Mouse (Mus musculus): ENCODE results near the gene Ccdc184.

Gene Ccdc184

DNA sequence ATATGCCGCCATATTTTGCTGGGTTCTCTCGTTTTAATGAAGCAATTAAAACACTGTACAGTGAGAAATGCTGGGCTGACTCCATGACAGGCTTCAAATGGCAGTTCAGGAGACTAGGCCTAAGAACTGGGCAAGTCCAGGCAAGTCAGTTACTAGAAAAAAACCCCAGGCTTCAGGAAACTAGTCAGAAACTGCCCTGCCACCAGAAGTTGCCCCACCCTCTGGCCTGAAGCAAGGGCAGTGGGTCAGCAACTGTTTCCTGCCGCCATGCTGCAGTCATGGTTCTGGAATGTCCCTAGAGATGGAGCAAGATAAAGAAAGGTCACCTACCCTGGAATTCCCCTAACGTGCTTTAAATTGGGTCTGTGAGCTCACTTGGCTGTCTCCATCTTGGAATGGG is 11.0 kb upstream of the Ccdc184 start:
- peak in 1 of 2 experiments; percentile 7 for DNase-seq

DNA sequence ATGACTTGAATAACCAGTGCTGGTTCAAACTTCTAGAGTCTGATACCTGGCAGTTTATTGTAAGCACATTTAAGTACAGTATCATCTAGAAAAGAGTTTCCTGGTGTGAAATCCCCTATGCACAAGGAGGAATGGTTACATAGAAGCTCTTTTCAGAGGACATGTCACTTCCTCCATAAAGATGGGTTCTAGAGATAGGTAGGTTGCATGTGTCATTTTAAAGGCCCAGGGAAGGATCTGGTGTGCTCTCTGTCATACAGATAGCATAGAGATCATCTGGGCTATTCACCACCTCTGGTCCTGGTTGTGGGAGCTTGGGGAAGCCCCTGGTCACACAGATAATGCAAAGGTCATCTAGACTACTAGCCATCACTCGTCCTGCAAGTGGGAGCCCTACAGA is 9.7 kb upstream of the Ccdc184 start:
- DNase-seq: no peak

DNA sequence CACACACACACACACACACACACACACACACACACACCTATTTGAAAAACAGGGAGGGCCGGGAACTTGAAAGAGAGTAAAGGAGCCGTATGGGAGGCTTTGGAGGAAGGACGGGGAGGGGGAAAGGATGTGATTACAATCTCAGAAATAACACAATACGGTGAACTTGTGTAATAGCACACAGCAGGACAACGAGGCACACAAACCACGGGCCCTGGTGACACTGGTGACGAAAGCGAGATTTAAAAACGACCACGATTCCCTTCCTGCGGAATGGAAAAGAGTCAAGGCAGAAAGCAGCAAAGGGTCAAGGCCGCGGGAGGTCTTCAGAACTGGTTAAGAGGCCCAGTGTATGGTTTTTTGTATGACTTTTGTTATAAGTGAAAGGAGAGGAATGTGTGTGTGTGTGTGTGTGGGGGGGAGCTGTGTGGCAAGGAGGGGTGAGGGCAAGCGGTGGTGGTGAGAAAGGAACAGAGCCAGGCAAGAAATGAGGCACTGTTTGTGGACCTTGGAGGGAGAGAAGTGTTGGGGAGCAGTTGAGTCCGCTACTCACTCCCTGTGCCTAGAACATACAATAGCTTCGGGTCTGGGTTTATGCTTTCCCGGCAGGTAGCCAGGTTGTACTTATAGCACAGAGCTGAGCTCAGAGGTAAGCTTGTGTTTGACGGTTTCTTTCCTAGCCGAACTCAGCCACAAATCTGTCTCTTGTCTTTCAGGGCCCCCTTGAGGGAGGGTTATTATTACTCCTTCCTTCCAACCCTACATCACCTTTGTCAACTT is 5.7 kb upstream of the Ccdc184 start:
- DNase-seq: peak in 1 of 2 experiments; percentile 14

DNA sequence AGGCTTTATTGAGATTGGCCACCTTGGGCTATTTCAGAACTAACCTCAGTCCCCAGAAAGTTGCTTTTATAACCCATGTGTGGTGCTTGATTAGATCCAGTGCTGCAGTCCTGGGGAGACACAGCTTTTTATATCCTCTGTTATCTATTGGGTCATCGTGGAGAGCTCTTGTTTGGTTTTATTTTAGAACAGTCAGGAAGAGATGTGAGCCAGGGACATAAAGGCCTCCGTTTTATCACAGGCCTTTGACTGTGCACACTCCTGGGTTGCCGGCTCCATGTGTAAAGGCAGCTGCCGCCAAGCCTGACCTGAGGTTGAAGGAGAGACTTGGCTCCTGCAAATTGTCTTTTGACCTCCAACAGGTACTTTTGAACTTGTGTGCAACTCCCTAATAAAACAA is 4.4 kb upstream of the Ccdc184 start:
- DNase-seq: no peak

DNA sequence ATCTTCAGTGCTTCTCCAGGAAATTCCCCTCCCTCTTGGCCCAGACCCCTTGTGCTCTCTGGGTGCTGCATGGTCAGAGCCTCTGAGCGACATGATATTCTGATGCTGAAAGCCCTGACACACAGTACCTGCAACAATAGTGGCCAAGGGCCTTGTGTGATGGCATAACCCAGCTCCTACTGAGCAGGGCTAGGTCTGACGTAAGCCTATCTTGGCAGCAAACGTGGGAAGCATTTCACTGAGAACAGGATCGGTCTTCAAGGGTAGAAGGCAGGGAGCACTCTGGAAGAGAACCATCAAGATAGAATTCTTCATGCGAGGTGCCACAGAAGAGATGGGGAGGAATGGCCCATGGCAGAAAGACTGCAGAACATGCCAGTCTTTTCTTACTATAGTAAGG is 1.4 kb upstream of the Ccdc184 start, which contains the start of gene Asb8:
Gene Asb8 (minus strand): TSS at position 101 of the 400 bp plus-strand sequence.
- DNase-seq: no peak

DNA sequence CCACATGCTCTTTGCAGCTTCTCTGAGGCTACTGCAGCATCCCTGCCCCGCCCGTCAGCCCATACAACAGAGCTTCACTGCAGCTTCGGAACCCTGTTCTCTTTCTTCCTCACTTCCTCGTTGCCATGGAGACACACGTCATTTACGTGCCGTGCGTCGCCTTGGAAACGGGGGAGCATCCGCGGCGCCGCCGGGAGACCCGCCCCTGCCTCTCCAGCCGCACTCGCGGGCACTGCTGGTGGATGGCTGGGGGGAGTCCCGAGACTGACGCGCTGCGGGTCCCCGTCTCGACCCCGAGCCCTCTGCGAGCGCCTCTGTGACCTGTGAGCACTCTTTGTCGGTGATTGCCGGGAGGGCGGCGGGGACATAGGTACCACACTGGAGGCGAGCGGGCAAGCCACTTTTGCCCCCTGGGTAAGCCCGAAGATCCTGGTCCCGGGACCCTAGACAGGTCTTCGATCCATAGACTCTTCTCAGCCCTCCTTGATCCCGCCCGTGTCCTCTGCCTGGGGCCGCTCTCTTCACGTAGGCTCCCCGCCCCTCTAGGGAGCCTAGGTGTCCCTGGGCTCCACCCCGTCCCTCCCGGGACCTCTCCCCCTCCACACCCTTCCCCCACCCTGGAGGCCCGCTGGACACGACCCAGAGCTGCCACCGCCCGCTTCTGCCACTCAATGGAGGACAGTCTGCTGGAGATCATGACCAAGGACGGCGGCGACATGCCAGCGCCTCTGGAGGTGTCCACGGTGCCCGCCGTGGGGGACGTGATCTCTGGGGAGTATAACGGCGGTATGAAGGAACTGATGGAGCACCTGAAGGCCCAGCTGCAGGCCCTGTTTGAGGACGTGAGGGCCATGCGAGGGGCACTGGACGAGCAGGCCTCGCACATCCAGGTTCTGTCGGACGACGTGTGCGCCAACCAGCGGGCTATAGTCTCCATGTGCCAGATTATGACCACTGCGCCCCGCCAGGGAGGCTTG is 975 bp downstream of the Ccdc184 start:
- peak; percentile 45 to 62 for DNase-seq

DNA sequence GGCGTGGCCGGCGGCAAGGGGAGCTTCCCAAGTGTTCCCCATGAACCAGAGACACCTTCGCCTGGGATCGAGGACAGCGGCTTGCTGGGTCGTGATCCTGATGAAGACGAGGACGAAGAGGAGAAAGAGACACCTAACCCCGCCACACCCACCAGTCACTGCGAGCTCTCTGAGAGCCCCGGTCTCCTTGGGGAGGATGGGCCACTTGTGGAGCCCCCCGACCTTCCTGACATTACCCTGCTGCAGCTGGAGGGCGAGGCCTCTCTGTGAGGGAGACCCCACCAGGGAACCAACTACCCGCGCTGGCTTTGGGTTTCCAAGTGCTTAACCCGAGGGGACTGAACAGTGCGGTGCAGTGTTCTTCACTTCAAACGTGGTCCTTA is 1.7 kb downstream of the Ccdc184 start:
- DNase-seq: no peak

DNA sequence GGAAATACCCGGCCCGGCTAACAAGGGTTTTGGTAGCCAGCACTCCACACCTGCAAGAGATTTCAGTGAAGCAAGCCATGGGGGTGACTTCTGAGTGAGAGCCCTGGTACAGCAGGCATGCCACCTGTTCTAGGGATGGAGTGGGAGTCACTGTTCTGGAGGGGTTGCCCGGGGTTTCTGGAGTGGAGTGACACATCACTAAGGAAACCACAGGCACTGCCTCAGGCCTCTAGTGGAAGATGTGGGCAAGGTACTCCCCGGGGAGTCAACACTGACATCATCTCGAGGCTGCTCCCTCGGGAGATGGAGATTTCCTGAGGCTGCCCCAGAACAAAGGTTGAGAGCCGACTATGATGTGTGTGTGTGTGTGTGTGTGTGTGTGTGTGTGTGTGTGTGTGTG is 3.4 kb downstream of the Ccdc184 start:
- no peak for DNase-seq

DNA sequence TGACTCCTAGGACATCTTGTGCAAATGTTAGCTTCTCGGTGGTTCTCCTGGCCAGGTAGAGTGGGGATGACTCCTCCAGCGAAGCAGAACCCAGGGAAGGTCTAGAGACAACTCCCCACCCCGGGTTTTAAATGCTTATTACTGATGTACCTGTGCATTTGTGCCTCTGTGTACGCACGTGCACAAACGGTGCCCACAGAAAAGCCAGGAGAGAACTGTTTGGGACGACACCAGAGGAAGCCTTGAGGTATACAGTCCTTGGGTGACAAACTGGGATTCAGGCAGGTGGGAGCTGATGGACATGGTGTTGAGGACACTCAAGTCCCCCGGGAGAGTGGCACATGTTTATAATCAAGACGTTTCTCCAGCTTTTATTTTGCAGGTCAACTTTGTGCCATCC is 4.0 kb downstream of the Ccdc184 start:
- DNase-seq: no peak

DNA sequence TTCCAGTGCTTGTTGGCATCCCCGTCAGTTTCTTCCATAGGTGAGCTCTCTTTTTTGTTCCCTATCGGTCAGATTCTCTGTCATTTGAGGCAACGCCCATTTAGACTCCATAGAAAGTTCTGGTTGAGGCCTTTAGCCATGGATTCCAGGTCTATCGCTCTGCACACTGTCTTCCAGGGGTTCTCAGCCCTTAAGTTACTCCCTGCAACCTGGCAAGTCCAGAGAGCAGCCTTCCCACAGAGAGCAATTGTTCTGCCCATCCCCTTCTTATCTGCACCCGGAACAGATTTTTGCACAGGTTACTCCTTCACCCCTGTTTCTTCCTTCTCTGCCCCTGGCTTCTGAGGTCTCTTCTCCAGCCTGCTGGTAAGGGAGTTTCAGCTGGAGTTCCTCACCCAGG is 5.2 kb downstream of the Ccdc184 start:
- DNase-seq: no peak

DNA sequence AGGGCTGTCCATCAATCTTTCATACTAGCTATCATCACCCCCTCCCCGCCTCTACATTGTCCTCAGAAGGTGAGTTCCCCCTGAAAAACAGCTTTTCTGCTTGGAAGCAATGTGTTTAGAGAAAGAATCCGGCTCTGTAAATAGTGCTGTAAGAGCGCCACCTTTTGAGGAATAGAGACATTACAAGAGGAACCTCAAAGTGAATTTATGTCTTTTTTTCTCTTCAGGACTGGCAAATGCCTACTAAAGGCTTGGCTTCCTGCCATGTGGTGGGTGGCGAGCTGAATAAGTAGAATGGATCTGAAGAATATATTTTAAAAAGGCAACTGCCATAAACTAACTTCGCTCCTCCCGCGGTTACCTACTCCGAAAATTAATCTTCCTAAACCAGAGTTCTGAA is 6.9 kb downstream of the Ccdc184 start:
- DNase-seq: peak in 1 of 2 experiments; percentile 10

DNA sequence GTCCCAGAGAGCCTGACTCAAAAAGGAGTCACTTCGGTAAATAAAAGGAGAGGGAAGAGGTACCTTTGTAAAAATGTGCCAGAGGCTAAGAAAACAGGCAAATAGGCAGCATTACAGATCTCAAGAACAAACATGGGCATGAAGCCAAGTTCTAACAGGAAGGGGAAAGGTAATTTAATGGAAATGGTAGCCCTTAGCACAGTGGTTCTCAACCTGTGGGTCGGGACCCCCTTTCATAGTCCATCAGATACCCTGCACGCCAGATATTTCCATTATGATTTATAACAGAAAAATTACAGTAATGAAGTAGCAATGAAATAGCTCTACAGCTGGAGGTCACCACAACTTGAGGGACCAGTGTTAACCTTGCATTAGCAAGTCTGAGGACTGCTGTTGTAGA is 10.4 kb downstream of the Ccdc184 start:
- no peak for DNase-seq

DNA sequence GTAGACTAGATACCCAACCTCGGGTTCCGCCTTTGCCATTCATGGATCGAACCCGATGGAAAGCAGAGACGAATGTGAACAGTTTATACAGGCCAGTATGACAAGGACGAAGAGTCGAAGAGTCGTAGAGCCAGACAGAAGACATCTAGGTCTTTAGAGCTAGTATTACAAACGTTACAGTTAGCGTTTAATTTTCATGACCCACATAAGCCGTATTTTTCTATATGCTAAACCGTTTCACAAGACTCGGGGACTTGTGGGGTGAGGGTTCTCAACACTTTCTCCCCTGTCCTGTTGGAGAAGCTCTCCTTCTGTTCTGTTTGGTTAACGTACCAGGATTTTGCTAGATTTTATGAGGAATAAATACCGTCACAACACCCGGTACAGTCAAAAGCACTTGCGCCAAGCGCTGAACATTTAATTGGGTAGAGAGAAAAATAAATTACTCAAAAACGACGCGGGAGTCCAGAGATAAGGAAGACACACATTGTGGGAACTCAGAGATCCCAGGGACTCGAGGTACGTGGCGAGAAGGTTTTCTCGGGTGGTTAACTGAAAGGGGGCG is 13.7 kb downstream of the Ccdc184 start:
- no peak for DNase-seq

DNA sequence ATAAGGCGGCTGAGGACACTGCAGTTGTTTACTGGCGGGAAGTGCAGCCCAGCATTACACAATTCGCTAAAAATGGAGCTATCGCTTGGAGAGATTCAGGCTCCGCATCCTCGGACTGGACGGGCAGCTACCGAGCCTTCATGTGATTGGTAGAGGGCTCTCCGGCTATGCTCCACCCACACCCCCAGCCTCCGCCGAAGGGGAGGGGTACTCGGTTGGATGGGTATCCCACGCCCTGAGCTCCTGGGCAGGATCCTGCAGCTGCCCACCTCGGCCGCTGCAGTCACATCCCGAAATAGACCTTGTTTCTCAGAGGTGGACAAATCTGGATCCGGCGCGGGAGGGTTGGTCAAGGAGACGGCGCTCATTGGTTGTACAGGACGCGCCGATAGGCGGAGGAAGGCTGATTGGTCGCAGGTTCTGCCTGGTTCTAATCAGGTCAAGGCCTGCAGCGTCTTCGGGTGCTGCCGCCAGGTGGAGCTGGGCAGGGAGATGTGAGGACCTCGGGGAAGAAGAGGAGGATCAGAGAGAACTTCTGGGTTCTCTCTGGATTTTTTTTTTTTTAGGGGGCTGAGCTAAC is 14.3 kb downstream of the Ccdc184 start:
- DNase-seq: peak; percentile 93 to 95

DNA sequence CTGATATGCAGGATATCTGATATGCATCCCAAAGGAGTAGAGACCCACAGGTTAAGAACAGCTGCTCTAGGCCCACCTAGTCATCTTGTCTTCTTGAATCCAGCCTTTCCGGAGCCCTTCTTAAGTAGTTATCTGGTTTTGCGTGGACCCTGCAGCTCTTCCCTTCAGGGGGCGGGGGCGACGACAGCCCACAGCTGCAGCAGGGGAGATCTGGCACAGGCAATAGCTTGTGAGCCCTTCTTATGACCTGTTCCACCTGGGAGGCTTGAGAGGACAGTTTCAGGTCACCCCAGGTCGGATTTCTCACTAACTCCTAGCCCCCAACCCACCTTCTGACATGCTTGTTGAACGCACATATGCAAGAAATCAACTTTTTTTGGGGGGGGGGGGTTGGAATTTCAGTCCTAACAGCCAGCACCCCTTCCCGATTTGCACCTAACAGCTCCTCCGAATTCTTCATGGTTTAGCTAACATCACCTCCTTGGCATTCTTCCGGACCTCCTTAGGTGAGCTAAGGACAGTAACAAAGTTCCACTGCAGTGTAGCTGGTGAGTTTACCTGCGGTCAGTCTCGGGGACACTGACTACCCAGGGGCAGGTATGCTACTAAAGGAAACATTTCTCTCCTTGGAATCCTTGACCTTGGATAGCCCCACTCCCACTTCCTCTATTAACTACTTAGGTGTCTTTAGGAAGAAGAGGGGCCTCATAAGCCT is 15.1 kb downstream of the Ccdc184 start:
- DNase-seq: no peak

DNA sequence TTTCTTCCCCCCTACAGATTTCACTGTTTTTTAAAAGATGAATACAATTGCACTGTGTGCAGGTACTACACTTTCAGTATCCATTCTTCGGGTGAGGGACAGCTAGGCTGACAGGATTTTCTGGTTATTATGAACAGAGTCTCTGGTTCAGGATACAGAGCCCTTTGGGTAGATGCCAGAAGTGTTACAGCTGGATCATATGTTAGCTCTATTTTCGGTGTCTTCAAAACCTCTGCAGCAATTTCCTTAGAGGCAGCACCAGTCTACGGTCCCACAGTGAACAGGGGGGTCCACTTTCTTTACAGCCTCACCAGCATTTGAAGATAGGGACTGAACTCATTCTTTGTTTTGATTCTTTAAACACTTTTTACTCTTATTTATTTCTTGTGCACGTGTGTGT is 17.5 kb downstream of the Ccdc184 start:
- DNase-seq: no peak

DNA sequence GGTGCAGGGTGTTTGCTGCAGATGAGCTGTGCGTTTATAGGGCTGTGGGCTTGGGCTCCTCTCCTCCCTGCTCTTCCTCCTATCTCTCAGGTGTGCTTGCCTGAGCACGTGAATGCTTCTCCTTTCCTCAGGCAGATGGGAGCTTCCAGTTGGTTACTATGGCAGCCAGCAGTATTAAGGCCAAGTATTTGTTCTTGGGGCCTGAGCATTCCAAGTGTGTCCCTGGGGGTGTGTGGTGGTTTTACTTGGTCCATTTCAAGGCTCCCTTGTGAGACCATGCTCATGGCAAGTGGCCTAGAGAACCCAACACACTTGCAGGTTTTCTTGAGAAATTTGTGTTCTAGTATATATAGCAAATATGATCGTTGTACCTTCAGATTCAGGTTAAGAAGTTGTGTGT is 28.5 kb downstream of the Ccdc184 start, which contains the start of gene Olfr288:
Gene Olfr288 (minus strand): TSS at position 101 of the 400 bp plus-strand sequence.
- no peak for DNase-seq

DNA sequence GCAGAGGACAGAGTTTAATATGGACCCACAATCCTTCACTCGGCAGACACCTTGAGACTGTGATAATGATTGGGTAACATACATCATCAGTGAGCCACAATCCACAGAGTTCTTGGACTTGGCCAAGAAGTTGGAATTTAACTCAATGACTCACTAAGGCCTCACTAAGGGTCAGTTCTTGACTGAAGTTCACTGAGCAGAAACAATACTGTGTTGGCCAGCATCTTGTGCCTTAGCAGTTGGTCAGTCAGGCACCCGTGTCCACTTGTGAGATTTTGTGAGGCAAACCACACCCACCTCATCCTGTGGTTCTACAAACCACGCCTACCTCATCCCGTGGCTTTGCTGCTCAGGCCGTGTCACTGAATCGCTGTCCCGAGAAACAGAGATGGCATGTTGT is 42.7 kb downstream of the Ccdc184 start:
- DNase-seq: no peak

DNA sequence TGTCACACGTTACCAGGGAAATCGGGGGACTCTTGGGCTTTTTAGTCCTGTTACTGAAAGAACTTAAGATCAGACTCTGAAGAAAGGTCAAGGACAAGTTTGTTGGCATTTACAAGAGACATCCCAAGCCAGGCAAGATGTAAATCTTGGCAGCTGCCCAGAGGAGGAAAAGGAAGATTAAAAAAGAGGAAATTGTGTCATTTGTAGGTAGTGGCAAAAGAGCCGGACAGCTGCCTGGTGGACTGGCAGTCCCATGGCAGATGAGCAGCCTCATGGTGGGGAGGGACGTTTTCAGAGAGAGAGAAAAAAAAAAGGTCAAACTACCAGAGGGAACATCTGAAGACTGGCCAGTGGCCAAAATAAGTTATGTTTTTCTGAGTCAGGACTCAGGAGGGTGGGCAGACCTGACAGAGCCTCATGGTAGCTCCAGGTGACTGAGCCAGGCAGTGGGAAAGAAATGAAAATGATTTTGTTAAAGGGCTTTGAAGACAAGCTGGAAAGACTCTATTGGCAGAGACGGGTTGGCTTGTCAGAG is 46.4 kb downstream of the Ccdc184 start:
- peak; percentile 4 to 34 for DNase-seq

DNA sequence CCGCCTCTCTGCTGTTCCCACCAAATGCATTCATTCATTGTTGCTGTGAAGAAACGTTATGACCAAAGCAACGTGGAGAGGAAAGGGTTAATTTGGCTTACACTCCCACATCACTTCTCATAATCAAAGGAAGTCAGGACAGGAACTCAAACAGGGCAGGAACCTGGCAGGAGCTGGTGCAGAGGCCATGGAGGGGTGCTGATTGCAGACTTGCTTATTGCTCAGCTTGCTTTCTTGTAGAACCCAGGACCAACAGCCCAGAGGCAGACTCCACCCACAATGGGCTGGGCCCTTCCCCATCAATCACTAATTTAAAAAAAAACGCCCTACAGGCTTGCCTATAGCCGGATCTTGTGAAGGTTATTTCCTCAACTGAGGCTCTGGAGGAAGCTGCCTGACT is 47.2 kb downstream of the Ccdc184 start:
- peak; percentile 7 to 30 for DNase-seq
